Mouse (Mus musculus) kidney, postnatal 0 days (tissue): ENCODE measurements around the gene Fam178b. TPM values are rescaled to one million over a fixed set of nuclear protein-coding genes. Genes with fewer than 3 reads are reported as not detected.

ENCODE experiments used
- ATAC-seq: fragments of 200-750 bp; cut with Nextera tagmentation; replicated peaks from 2 replicates; pipeline ENCODE4 v1.8.0; 2017; ENCODE audit warnings: low read depth, moderate number of reproducible peaks, moderate TSS enrichment, moderate library complexity; ENCODE audit not compliant: low FRiP score
- DNase-seq: peaks from one replicate; pipeline ENCODE4 v3.0.0-alpha.2; 2016; ENCODE audit warnings: low spot score
- H3K27ac ChIP-seq: fragments of 300-500 bp; sonication (generic); 2 replicates; pipeline ENCODE4 v1.5.1; 2014; ENCODE audit warnings: mild to moderate bottlenecking
- H3K27me3 ChIP-seq: fragments of 300-500 bp; sonication (generic); 2 replicates; pipeline ENCODE4 v1.6.1; 2014; ENCODE audit warnings: low read length, mixed read lengths; ENCODE audit not compliant: insufficient read depth
- H3K36me3 ChIP-seq: fragments of 300-500 bp; sonication (generic); 2 replicates; pipeline ENCODE4 v1.6.1; 2014; ENCODE audit warnings: low read length, mixed read lengths; ENCODE audit not compliant: insufficient read depth
- H3K4me1 ChIP-seq: fragments of 300-500 bp; sonication (generic); replicated peaks from 2 replicates; pipeline ENCODE4 v1.6.1; 2014; ENCODE audit warnings: antibody characterized with exemption, low read length, mixed read lengths; ENCODE audit not compliant: insufficient read depth
- H3K4me2 ChIP-seq: fragments of 300-500 bp; sonication (generic); 2 replicates; pipeline ENCODE4 v1.6.1; 2014; ENCODE audit warnings: mild to moderate bottlenecking, low read length, moderate library complexity, mixed read lengths
- H3K4me3 ChIP-seq: fragments of 300-500 bp; sonication (generic); replicated peaks from 2 replicates; pipeline ENCODE4 v1.5.1; 2014; ENCODE audit warnings: low read depth, low read length
- H3K9ac ChIP-seq: fragments of 300-500 bp; sonication (generic); 2 replicates; pipeline ENCODE4 v1.6.1; 2014; ENCODE audit warnings: low read depth, low read length
- H3K9me3 ChIP-seq: fragments of 300-500 bp; sonication (generic); replicated peaks from 2 replicates; pipeline ENCODE4 v1.6.1; 2016; ENCODE audit warnings: low read length, inconsistent platforms, mixed read lengths
- CTCF ChIP-seq: IDR thresholded peaks from 2 replicates; pipeline ENCODE4 v1.5.1; 2016; ENCODE audit warnings: antibody characterized with exemption, low read depth, mild to moderate bottlenecking, moderate library complexity
- WGBS: fragments of 180-500 bp; shearing (Covaris S2); extraction: QIAGEN DNeasy Blood & Tissue Kit; methylation state at CpG from one replicate; pipeline ENCODE4 v1.1.7; 2014; 5-methylcytosine and 5-hydroxymethylcytosine counted together
- polyA plus RNA-seq: library from polyadenylated mRNA; unstranded; fragments of >200 nt; fragmentation: Nextera tagmentation; extraction: Ambion mirVana; gene quantifications from 2 replicates; pipeline ENCODE4 v1.2.1, GENCODE M21; 2015

Gene Fam178b
- polyA plus RNA-seq, 1 experiment from 2014 or later = 1.6 TPM

DNA sequence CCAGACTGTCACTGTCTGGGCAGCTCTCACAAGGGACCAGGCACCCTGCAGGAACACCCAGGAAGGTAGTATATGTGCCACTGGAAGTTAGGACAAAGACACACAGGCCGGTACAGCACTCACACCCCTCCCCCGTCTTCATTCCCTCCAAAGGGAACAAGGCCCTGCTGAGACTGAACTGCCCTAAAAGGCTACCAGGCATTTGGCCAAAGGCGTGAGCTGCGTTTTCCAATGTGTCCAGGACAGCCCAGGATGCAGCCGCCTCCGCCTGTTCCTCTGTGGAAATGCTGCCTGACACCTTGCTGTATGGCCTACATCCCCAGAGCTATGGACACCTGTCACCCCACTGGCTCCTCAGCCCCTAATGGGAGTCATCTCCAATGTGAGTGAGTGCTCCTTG, 93.5 kb downstream of the Fam178b start:
- Histone ChIP-seq H3K9me3 (no peaks in the 10 kb centered on the region), H3K36me3 (no peaks in the 10 kb centered on the region), H3K27ac (peak overlapping the region; percentile 72), H3K27me3 (no peaks in the 10 kb centered on the region), H3K4me1 (peaks cover 19% of the 10 kb centered on the region), H3K9ac (no peak overlapping the region), H3K4me2 (no peak overlapping the region), H3K4me3 (no peak overlapping the region)
- TF ChIP-seq CTCF = no peak
- ATAC-seq (peak; percentile 48), DNase-seq (peak; percentile 73)
- WGBS = 49% methylated on average over 6 of the region's 6 CpGs

DNA sequence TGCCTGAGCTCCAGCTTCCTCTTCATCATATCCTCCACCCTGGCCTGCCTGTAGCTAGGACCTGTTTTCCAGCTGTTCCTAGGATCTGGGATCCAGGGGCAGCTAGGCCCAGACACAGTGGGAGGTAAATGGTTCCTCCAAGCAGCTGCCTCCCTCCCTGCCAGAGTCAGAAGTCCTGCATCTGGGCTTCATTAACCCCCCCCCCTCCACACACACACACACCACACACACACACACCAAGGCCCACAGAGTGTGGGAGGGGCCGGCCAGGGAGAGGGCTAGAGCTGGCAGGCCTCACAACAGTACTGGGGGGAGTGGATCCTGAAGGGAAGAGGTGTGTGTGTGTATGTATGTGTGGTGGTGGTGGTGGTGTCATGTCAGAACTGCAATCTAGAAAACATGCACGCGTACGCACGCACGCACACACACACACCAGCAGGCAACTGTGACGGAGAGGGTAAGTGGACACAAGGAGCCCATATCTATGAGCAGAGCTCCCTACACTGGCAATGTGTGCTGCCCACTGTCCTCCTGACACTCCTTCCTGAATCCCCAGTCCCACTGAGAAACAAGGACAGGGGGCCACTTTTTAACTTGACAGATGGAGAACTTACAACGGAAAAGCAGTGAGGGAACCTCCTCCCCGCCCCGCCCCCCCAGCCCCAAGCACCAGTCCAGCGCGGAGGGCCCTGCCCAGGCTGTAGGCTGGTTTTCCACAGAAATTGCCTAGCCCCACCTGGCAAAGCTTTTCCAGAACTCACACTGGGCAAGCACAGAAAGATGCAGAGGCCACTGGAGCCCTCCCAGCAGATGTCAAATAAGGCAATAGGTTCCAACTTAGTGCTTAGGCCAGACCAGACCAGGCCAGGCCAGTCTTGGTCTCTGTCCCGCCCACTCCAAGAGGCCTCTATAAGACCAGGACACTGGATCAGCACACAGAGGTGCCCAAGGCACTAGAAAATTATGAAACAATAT, 94.2 kb downstream of the Fam178b start:
- Histone ChIP-seq H3K9me3 (no peaks in the 10 kb centered on the region), H3K36me3 (no peaks in the 10 kb centered on the region), H3K4me3 (no peak overlapping the region), H3K27me3 (no peaks in the 10 kb centered on the region), H3K4me2 (no peak overlapping the region; the same call in 1 of the 2 replicates), H3K27ac (peak overlapping the region; percentile 72), H3K9ac (0 out of 2 replicates have a peak overlapping the region, but pooled peaks have one; percentile 19), H3K4me1 (peaks cover 19% of the 10 kb centered on the region)
- ATAC-seq (peak; percentile 70), DNase-seq (peak; percentile 65)
- TF ChIP-seq CTCF = no peak
- WGBS = 45% methylated on average over 13 of the region's 13 CpGs

DNA sequence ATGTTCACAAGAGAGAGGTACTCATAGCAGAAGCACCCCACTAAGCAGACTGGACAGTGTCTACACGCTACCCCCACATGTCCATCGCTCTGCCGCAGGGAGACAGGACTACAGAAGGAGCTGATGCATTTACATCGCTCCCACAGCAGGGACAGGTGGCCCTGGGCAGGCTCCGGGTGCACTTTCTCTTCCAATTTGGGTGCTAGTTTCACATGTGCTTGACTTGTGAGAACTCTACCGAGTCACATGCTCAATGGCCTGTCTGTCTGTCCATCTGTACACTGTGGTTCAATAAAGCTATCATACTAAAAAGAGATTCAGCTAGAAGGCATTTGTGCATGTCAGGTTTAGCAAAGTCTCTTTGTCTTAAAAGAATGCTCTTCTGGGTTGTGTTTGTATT, 95.1 kb downstream of the Fam178b start:
- Histone ChIP-seq H3K27ac (peak overlapping the region; percentile 72; the same call in 1 of the 2 replicates), H3K36me3 (no peaks in the 10 kb centered on the region), H3K4me2 (no peak overlapping the region), H3K9ac (no peak overlapping the region), H3K27me3 (no peaks in the 10 kb centered on the region), H3K4me1 (peaks cover 19% of the 10 kb centered on the region), H3K4me3 (no peak overlapping the region), H3K9me3 (no peaks in the 10 kb centered on the region)
- TF ChIP-seq CTCF = no peak
- DNase-seq (no peak), ATAC-seq (no peak)
- 93% methylated on average over 6 of the region's 6 CpGs for WGBS

DNA sequence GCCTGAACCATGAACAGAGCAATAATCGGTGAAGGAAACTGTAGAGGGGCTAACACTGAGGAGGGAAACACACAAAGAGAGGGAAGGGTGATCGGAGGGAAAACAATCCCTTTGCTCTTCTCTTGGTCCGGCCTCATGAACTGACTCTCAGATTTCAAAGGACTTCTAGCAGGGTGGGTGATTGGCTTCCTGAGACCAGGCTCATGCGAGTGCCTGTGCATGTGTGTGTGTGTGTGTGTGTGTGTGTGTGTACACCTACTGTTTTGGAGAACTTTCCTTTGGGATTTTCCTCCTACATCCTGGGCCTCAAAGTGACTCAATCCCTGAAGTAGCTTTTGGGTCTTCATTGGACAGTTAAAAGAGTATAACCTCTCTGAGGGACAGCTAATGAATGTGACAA, 96.7 kb downstream of the Fam178b start:
- H3K27me3 ChIP-seq = no peaks in the 10 kb centered on the region
- DNase-seq = peak; percentile 60
- H3K4me1 ChIP-seq = peaks cover 28% of the 10 kb centered on the region
- H3K27ac ChIP-seq = no peak overlapping the region
- H3K9me3 ChIP-seq = no peaks in the 10 kb centered on the region
- no peak for ATAC-seq
- no peak overlapping the region for H3K9ac ChIP-seq
- H3K4me2 ChIP-seq = no peak overlapping the region
- no peak for TF ChIP-seq CTCF
- H3K4me3 ChIP-seq = no peak overlapping the region
- 36% methylated on average over 4 of the region's 4 CpGs for WGBS
- no peaks in the 10 kb centered on the region for H3K36me3 ChIP-seq

DNA sequence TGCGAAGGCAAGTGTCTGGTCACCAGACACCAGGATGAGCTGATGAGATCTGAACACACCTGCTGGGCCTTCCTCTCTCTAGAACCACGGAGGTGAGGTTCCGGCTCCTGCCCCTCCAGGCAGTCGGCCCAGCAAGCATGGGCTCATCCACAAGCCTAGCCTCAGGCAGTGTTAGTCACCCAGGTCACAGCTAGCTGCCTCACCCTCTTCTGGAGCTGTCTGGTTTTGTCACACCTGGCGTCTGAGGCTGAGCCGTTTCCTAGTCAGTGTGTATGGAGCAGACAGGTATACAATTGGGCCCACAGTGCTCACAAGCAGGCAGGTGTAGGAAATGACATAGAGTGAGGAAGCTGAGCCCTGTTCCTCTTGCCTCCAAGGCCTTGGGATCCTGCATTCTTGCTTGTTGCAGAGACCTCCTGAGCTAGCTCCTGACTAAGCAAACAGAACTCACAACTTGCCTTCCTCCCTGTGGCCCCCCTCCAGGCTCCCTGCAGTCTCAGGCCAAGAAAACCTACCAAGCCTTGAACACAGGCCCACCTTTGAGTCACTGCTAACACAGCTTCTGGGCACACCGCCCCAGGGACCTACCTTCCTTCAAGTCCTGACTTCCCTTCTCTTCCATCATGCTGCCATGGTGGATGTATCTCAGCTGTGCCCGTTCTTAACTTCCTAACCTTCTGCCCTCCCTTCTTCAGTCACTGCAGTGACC, 99.4 kb downstream of the Fam178b start:
- H3K4me3 ChIP-seq = no peak overlapping the region
- H3K27ac ChIP-seq = no peak overlapping the region
- DNase-seq (no peak), ATAC-seq (no peak)
- WGBS = 66% methylated on average over 8 of the region's 8 CpGs
- H3K4me1 ChIP-seq = peaks cover 30% of the 10 kb centered on the region
- no peaks in the 10 kb centered on the region for H3K9me3 ChIP-seq
- no peaks in the 10 kb centered on the region for H3K27me3 ChIP-seq
- no peak for TF ChIP-seq CTCF
- H3K4me2 ChIP-seq = no peak overlapping the region
- H3K9ac ChIP-seq = no peak overlapping the region
- H3K36me3 ChIP-seq = no peaks in the 10 kb centered on the region

DNA sequence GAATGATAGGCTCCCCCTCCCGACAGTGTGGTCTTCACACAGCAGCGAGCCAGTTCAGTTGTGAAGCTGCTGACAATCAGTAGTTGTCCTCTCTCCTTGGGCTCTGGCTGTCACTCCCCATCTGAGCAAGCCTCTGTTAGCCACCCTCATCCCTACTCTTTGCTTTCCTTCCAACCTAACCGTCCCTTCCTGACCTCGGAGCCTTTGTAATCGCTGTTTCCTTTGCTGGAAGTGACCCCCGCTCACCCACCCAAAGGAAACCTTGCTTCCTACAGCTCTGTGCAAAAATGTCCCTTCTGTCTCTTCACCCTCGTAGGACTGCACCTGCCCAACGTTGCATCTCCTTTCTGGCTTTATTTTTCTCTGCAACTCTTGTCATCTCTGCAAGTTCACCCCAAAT, 100.8 kb downstream of the Fam178b start:
- no peak for DNase-seq
- no peak for TF ChIP-seq CTCF
- WGBS = 67% methylated on average over 8 of the region's 8 CpGs
- Histone ChIP-seq H3K36me3 (no peaks in the 10 kb centered on the region), H3K9ac (no peak overlapping the region), H3K27me3 (no peaks in the 10 kb centered on the region), H3K4me2 (no peak overlapping the region), H3K4me3 (no peak overlapping the region), H3K9me3 (no peaks in the 10 kb centered on the region), H3K27ac (no peak overlapping the region), H3K4me1 (peaks cover 28% of the 10 kb centered on the region)
- no peak for ATAC-seq
